Mouse (Mus musculus) ovary, postnatal 36 days (tissue): ENCODE results near the gene Nuak1.

Source experiments
- DNase-seq: peaks from one replicate; pipeline ENCODE4 v3.0.0; 2022; ENCODE audit warnings: low spot score, mixed read lengths

Nuak1 gene

DNA sequence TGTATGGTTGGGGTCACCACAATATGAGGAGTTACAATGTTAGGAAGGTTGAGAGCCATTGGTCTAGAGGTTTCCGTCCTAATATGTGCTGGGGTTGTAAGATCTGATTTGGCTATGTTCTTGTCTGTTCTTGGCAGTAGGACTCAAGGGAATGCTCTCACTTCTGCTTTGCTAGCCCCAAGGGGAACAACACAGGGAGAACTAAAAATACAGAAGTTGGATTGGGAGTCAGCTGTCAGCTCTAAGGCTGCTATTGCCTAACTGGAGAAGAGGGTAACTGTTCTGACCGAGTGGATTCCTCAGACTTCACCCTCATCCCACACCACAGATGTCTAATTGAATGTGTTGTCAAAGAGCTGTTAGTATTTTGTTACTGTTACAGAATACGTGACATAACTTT, 101.6 kb downstream of the Nuak1 start:
- DNase-seq, result no peak

DNA sequence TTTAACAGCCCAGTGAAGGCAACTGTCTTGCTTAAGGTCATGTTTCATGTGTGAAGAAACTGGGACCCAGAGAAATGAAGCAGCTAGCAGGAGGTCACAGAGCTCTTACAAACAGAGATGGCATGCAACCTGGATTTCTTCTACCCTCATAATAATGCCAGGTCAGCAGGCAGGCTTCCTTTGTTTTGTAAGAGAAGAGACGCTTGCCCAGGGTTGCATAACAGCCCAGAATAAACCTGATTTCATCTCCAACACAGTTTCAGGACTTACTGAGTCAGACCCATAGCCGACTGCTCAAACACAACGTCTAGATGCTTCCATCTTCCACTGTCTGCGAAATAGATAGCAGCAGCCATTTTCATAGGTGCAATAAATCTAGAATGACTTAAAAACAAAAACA, 105.0 kb downstream of the Nuak1 start:
- no peak for DNase-seq

DNA sequence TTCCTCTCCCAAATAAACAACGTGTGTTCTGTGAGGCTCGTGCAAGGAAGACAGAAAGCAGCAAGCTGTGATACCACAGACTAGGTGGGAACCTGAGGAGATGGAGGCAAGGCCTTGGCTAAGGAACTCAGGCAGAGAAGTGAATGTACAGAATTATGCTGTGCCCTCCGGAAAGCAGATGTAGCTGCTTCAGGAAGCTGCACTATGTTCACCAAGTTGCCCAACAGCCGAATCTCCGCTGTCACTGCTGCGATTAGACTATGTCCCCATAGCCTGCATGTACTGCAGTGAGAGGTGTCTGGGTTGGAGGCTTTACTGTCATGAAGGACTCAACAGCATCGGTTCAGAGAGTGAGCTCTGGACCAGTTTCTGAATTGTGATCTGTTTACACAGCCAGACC, 110.6 kb downstream of the Nuak1 start:
- no peak for DNase-seq

DNA sequence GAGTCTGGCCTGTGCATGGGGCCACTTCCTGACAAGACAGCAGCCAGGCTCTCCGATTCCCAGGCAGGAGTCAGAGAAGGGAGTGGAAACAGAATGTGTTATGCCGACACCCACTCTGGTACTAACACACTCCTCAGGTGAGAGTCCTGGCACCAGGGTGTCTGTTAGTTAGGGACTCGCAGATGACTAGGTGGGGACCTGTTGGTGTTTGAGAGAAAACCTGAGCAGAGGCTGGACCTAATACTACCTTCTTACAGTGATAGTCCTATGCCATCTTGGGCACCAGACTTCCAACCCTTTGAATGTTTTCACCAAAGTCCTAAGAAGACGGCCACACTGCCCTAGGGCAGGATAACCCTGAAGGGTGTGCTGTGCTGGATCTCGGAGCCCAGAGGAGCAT, 111.1 kb downstream of the Nuak1 start:
- DNase-seq, result no peak

- DNase-seq, result no peak
These were observed 116.4 kb downstream of the Nuak1 start for GRCm38 (mm10) chr10:84324018-84324417.
